Mouse (Mus musculus) MN1 (cell line): ENCODE measurements around the gene Slc36a4.

Experiments
- DNase-seq: peaks from one replicate; pipeline ENCODE4 v3.0.0-alpha.2; 2016; ENCODE audit warnings: low spot score

Slc36a4 gene

DNA sequence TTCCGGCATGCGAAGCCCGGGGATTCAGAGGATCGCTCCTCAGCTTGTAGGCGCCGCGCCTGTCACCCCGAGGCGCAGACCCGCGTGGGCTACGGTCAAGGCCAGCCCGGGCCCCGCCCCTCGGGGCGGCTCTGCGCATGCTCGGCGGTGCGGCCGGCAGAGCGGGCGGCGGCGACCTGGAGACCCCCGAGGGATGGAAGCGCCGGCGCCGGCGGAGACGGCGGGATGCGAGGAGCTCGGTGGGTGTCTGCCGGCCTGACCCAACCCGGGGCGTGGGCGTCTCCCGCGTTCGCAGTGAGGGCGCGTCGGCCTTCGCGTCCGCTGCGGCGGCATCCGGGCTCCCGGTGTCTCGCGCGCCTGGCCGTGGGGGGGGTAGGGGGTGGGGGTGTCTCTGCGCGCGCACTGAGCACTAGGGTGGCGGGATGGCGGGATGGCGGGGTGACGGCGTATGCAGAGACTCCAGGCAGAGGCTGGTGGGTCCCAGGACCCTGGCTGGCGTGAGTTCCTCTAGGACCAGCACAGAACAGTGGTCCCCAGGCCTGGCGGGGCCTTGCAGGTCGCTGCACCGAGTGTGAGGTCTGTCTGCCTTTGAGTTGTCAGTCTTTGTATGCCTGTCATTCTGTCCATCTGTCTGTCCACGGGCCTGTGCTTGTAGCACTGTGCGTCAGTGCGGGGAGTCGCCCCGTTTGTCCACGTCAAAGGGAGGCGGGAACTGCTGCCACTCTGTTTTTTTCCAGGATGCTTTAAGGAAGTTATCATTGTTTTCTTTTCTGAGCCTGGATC, at the start of gene Slc36a4:
Gene Slc36a4, plus strand, starts transcription at position 140 of the 783 bp plus-strand sequence.
- DNase-seq: peak; percentile 50

DNA sequence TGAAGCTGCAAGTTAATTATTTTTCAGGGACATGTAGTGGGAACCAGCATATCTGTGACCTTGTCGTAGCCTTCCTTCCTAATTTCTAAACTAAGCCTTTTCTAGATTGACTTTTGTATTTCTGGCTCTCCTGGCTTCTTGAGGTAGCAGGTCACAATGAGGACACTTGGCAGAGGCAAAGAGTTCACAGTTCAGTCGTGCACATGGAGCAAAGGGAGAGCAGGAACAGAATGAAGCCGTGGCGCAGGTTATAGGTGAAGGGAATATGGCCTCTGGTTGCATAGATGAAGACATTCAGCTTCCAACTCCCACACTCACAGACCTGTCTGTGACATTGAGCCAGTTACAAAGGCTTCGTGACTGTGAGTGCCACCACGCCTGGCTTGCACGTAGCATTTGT, 44.9 kb upstream of the Slc36a4 start:
- no peak for DNase-seq

DNA sequence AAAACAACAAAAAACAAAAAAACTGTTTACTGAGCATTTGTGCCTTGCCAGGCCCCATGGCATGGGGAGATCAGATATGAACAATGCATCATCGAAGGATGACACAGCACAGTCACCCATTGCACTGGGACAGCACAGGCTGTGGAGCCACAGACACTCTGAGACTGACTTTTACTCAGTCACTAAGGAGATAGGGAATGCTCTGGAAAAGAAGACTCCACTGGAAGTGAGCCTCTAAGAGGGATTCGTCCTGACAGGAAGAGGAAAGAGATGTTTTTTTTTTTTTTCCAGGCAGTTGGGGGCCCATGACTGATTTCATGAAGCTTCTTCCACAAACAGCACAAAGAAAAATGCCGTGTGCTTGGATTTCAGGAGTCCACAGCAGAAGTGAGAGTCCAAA, 40.1 kb upstream of the Slc36a4 start:
- no peak for DNase-seq

DNA sequence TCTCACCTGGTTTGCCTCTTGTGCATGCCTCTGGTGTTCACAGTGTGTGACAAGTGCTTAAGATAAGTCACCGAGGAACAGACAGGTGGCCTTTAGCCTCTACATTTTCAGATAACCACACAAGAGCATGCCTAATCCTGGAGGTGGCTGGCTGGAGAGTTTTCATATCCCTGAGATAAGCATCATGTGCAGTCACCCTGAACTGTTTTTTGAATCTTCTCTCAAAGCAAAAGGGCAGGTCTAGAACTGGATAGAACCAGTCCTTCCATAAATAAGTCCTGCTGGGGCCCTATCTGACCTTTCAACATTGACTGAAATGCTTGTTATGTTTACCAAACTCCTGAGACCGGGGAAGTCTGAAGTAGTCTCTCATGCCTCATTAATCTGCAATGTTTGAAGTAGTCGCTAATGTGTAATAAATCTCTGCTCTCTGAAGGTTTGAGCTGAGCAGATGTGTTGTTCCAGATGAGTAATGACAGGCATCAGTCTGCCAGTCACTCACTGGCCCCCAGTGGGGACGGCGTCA, 39.5 kb upstream of the Slc36a4 start:
- DNase-seq: no peak

DNA sequence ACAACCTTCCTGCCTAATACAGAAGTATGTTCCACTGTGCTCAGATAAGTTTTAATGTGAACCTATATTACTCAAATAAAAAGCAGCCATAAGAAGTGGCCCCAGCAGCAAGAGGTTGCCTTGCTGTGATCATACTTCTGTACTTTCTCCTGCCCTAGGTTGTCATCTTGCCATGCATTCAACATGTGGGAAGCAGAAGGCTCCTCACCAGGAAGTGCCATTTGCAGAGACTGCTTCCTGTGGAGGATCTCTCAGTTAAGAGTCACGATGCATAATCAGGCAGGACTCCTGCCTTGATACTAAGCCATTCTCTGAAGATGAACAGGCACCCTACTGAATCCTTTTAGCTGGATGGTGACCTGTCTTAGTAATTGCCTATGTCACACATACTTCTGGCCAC, 37.3 kb upstream of the Slc36a4 start:
- no peak for DNase-seq

DNA sequence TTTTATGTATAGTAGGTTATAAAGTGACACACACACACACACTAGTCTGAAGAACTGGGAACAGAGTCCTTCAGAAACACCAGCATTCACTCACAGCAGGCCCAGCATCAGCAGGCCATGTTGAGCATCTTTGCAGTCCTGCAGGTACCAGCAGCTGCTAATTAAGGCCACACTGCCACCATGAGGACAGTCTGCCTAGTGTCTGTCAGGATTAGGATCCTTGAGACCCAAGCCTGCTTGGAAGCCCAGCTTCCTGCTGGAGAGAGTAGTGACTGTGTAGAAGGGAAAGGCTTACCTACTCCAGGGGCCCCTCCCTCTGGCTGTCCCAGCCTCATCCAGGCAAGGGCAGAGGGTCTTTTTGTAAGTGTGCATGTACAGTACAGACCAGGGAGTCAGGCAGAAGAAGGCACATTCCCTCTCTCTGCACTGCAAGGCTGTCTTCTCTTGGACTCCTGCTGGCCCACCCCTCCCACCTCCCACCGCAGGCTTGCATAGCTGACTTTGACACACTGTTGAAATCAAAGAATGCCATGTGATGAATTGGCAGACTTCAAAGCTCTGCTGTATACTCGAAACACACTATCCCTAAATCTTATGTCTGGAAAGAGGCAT, 27.6 kb upstream of the Slc36a4 start:
- peak; percentile 6 for DNase-seq

DNA sequence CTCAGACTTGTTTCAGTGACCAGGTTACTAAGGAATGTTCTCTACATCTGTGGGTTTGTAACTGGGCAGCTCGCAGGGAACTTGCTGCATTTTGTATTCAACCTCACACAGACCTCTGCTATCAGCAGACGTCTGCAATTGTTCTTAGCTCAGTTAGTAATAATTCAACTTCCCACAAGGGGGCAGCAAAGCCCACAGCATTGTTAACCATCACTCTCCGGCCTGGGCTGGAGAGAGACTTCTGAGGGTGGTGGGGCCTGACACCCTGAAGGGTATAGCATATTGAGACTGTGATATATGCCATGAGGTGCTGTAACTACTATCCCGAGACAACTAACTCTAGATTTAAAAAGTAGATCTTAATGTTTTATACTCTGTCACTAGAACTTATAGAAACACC, 24.3 kb upstream of the Slc36a4 start:
- peak; percentile 37 for DNase-seq

DNA sequence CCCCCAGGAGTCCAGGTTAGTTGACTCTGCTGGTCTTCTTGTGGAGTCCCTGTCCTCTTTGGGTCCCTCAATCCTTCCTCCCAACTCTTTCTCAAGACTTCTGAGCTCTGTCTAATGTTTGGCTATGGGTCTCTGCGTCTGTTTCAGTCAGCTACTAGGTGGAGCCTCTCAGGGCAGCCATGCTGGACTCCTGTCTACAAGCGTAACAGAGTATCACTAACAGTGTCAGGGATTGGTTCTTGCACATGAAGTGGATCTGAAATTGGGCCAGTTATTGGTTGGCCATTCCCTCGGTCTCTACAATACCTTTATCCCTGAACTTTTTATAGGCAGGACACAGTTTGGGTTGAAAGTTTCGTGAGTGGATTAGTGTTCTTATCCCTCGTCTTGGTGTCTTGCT, 22.2 kb upstream of the Slc36a4 start:
- DNase-seq: no peak

DNA sequence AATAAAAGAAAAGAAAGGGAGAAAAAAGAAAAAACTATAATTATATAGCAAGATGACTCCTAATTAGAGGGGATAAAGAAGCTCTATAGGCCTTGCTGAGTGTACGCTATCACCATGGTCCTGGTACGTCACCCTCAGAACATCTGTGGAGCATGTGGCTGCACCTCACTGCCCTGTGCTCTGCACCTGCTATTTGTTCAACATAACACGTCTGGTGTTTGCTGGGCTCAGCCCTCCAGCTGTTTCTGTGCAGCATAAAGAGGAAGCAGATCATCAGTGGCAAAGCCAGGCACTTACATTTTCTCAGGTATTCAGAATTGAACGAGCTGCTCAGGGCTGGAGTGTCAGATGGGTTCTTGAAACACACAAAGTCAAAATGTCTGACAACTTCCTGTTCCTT, 15.7 kb upstream of the Slc36a4 start:
- DNase-seq: no peak

DNA sequence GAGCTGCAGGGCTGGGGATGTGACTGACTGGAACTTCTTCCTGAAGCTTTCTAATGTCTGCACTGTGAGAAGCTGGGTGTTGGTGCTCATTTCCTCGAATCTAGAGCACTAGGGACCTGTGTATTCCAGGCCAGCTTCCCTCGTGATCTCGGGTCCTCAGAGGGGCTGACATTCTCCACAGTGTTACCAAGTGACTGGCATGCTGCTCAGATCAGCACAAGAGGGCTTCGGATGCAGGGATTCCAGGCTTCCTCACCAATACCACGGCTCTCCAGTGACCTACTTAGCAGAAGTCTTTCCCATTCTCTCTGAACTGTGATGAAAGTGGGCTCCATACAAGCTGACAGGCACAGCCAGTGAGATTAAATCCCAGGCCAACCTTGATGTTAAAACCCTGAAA, 14.5 kb upstream of the Slc36a4 start:
- DNase-seq: no peak

DNA sequence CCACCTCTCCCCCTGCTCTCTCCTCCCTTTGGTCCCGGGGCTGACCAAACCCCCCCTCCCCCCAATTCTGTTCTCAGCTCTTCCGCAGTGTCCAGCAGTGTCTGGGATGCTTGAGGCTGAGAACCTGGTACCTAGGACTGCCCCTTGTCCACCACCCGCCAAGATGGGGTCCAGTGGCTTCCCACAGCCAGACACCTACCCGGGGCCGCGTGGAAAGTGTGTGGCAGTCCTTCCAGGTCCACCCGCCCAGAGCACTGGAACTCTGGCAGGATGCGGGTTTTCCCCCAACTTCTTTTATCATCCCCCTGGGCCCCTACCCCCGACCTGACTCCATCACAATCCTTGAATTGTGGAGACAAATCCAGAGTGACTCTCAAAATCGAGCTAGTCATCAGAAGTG, 3.8 kb upstream of the Slc36a4 start:
- DNase-seq: no peak

DNA sequence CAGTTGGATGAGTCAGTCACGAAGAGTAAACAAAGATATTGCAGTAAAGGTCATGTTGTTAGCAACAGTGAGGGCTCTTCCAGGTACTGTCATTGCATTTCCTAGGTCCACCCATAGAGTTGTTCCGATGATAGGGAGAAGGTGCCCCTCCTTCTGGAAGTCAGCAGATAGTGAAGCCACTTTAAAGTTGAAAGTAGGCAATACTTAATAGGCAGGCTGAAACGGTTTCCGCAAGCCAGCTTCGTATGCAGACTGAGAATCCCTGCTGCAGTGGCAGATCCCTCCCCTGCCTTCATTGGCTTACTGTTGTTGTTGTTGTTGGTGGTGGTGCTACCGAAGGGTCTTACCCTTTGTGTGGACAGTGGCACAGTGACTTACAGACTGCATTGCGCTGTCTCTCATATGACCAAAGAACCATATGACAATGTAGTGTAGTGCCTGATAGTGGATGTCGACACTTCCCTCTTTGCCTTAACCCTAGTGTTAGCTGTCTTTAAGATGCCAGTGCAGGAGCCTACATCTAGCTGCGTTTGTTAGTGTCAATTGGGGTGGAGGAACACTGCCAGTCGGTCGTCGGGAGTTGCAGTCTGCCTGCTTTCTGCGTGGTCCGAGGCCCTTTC, 449 bp upstream of the Slc36a4 start:
- no peak for DNase-seq

DNA sequence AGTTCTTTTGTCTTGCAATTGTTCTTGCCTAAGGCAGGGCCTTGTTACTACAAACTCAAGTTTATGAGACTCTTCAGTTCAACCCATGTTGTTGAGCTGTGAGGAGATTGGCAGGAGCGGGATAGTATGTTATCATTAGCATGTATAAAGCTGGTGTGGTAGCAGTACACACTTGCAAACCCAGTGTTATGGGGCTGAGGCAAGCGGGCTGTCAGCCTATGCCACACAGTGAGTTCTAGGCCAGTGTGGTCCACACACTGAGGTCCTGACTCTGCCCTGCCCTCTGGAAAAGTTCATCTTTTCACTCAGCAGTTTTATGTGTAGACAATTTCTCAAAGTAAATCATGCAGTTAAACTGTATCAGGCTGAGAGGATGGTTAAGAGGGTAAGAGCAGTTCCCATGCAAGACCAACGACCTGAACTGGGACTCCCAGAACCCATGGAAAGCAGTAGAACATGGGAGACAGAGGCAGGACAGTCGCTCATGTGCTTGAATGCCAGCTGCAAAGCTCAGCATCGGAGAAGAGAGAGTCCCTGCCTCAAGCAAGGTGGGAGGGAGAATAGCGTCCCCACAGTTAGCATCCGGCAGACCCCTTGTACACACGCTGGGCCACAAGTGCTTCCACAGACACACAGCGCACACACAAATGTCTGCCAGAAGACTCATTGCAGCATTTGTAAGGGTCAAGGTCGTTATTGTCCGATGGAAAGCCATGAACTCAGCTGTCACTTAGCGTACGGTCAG, 1.5 kb downstream of the Slc36a4 start:
- no peak for DNase-seq

DNA sequence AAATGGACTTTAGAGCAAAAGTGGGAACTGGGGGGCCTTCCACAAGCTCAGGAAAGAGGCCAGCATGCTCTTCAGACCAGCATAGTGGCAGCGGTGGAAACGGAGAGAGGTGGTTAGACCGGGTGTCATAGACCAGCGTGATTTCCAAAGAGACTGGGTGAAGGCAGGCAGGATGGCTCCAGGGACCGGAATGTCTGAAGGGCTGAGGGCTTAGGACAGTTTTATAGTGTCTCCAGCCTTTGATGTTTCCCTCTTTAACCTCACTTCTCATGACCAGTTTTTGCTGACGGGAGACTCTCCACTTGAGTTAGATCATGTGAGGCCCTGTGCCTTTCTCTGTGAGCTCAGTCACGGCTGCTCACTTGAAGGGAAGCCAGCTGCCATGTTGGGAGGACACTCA, 2.1 kb downstream of the Slc36a4 start:
- no peak for DNase-seq

DNA sequence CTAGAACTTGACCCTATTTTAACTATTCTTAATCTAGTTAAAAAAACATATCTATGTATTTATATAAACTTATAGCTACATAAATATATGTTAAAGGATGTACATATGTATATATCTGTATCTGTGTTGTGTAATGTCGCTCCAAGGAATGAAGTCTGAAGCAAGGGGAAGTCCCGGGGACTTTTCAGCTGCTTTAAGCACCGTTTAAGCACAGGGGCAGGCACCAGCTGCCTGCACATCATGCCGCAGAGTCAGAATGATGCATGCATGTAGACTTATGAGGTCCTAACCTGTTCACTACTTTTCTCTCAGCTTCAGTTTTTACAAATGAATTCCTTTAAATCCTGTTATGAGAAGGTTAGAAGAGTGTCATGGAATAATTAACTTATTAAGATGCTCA, 5.3 kb downstream of the Slc36a4 start:
- DNase-seq: no peak

DNA sequence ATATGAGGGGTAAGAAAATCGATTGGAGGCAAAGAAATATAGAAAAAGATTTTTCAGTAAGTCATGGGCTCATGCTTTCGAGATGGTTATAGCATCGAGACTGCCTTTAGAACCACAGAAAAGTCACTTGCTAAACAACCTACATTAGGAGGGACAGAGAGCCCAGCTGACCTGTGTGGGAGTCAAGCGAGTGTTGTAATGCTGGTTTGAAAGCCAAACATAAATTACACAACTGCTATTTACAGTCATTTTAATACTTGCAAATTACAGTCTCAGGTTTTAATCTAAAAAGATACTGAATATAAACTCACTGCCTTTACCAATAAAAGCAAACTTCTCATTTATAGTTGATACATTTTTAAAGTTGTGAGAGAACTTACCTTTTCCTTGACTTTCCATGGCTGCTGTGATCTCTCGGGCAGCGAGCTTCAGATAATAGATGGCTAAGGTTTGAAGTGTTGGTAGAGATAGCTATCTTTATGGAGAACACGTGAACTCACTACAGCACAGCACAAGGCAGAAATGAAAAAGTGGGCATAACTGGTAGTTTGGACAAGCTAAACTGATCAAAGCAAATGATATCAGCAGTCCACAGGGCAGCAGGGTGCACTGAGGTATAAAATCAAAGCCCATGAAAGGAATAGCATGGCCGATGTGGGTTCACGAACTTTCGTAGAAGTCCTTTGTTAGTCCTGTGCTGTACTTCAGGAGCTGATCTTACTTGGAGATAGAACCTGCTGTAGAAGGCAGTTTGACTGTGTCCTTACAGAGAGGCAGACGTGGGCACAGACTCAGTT, 5.9 kb downstream of the Slc36a4 start:
- DNase-seq: no peak

DNA sequence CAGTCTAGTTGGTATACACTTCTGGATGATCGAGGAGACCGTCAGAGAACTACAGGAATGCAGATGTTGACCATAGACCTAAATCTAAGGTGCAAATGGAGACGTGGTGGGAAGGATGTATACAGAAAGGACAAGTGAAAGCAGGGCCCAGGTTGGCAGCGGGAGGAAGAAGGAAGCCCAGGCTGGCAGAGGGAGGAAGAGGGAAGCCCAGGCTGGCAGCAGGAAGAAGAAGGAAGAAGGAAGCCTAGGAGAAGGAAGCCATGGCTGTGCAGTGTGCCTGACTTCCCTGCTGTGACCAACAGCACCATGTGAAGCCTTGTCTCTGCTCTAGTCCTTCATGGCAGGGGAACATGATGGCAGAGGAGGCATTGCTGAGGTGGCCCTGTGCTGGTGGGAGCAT, 7.8 kb downstream of the Slc36a4 start:
- DNase-seq: no peak

DNA sequence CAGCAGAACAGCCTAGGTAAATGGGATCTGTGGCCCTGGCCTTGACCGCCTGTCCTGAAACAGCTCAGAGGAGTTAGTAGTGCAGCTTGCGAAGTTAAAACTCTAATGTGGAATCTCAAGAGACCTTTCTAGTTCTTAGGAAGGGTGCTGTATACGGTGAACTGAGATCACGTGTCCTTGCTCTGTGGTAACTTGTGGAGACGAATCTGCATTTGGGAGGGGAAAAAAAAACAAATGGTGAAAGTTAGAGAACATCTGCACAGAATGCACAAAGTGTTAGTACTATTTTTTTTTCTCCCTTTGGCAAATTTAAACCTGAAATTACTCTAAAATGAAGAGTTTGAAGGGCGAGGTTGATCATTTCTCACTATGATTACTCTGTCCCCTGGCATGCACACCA, 8.8 kb downstream of the Slc36a4 start:
- no peak for DNase-seq

DNA sequence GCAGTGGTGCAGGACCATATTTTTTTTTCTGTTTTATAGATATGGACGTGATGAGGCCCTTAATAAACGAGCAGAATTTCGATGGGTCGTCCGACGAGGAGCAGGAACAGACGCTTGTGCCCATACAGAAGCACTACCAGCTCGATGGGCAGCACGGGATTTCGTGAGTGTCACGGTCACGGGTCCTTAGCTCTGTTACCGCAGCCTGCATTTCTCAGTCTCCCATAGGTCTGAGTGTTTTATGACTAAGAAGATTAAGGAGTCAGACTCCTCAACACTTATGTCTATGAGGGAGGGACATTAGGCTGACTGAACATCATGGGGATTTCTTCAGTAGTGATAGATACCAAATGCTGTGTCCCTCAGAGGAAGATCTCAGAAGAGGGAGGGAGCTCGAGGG, 10.1 kb downstream of the Slc36a4 start:
- no peak for DNase-seq

DNA sequence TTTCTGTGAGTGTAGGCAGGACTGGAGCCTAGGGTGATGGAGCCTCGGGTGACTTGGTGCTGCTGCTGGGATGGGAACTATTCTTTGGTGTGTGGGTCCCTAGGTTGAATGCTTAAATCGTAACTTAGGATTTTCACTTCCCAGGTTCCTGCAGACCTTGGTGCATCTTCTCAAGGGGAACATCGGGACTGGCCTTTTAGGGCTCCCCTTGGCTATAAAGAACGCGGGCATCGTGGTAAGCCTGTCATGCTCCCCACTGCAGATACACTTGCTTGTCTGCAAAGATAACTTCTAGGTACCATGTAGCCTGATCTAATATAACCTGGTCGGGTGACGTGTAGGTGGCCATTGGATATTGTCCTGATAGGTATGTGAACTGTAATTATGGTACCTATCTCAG, 11.0 kb downstream of the Slc36a4 start:
- DNase-seq: no peak

DNA sequence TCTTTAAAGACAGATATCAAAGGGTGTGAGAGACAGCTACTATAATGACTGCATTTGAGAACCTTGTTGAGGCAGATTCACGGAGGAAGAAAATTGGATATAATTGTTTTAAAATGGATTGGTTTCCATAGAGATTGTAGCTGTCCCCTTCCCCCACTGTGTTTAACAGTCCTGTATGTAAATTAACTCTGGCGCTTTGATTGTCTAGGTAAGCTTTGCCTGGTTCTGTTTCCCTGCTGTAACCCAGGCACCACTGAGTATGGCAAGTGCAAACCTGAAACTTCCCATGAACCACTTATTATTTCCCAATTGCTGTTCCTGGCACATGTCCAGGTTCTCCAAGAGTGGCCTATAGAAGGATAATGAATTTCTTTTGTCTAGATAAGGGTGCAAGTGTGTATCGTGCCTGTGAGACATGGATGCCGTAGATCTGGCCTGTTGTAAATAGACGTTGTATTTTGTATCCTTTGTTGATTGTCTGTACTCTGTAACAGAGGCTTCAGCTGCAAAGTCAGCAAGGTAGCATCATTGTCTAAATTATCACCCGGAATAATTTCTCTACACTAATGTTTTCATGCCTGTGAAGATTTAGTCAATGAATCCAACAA, 11.8 kb downstream of the Slc36a4 start:
- DNase-seq: peak; percentile 8
